Mouse (Mus musculus) ES-Bruce4 (cell line): ENCODE measurements at regions not wholly inside any gene's neighbourhood (a gene's known extent, or its start where the extent isn't known, plus 50 kb on each side); places are given as distances from the start of the nearest gene placed in this dataset.

Source experiments
- CTCF ChIP-seq: IDR thresholded peaks from one replicate; pipeline ENCODE4 v1.8.1; 2011; ENCODE audit warnings: low read depth, low read length
- EP300 ChIP-seq: IDR thresholded peaks from 2 replicates; pipeline ENCODE4 v1.6.1; 2011; ENCODE audit warnings: low read depth, low read length; ENCODE audit not compliant: insufficient read depth
- POLR2A ChIP-seq: IDR thresholded peaks from one replicate; pipeline ENCODE4 v1.8.1; 2011; ENCODE audit warnings: low read length; ENCODE audit not compliant: insufficient read depth

DNA sequence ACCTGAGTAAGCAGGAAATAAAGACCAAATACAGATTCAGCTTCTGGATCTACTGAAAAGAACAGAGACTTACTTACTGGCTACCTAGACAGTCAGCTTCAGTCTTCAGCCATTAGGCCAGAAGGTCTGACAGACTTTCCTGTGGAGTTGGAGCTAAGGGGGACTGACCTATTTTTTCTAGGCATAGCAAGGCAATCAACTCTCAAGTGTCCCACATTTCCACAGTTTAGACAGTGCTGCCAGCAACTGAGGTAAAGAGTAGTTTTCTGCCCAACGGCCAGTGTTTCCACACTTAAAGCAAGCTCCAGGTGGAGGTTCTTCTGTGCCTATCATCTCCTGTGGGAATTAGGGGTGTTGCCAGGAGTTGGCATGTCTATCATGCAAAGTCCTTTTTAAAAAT is 111.3 kb upstream of the Ppp6c start:
- TF ChIP-seq POLR2A (no peak), CTCF (no peak), EP300 (no peak)
